Mouse (Mus musculus) erythroblast, embryonic 14.5 days (primary cell): ENCODE measurements around the gene Tmem204.

ENCODE experiments used
- GATA1 ChIP-seq: IDR thresholded peaks from 2 replicates; pipeline ENCODE4 v1.6.1; 2012; ENCODE audit warnings: low read length, inconsistent platforms, mixed read lengths
- TAL1 ChIP-seq: IDR thresholded peaks from 3 replicates; pipeline ENCODE4 v1.6.1; 2012; ENCODE audit warnings: low read length, inconsistent platforms, mixed read lengths

GRCm38 (mm10) chr17:25076906-25077305 is 6.5 kb downstream of the Tmem204 start:
- TF ChIP-seq GATA1, result no peak
- no peak for TF ChIP-seq TAL1
